In the genomic region with DNA sequence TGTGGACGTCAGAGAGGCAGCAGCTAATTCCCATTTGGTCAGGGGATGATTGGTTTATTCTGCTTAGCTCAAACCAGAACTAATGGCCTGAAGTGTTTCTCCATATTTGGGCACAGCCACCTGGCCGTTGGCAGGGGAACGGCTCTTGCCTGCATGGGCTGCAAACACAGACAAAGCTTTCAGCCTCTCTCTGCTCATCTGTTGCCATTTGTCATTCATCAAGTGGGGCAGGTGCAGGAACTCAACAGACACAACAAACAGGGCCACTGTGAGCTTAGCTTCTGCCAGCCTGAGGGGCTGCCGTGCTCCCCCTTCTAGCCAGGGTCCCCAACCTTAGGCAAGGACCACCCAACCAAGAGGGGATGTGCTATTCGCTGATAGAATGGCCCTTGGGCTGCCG, we compare ENCODE assay signal across 10 mouse cellular contexts. TPM values are rescaled to one million over a fixed set of nuclear protein-coding genes. Genes with fewer than 3 reads are reported as not detected.
DNase-seq lines count a peak whose midpoint lies in the region; ATAC-seq lines count a peak whose summit lies in the region.
"Had no signal": no experiment of that assay in that cellular context is flagged by ENCODE, and none has a peak within 500 bp of the region (broad histone marks: within the 10 kb centered on the region; RNA-seq: fewer than 3 reads in every experiment).

No protein-coding gene starts in this region.

- no peak overlapping the region for H3K4me3 ChIP-seq in hindbrain, embryonic 13.5 days
- H3K4me3 ChIP-seq in midbrain, embryonic 16.5 days (ENCODE audit: low read depth, low read length): no peak overlapping the region
- H3K4me3 ChIP-seq: heart, adult 2 months had no signal

- H3K36me3 ChIP-seq in hindbrain, embryonic 13.5 days: no peaks in the 10 kb centered on the region
- H3K36me3 ChIP-seq in midbrain, embryonic 16.5 days (ENCODE audit: control insufficient read depth, insufficient read depth, low read length): no peaks in the 10 kb centered on the region

- H3K27ac ChIP-seq in hindbrain, embryonic 13.5 days: peak overlapping the region; percentile 69
- peak overlapping the region; percentile 59 for H3K27ac ChIP-seq in midbrain, embryonic 16.5 days (ENCODE audit: low read length)
- H3K27ac ChIP-seq: heart, adult 2 months had no signal

- H3K27me3 ChIP-seq in hindbrain, embryonic 13.5 days: no peaks in the 10 kb centered on the region
- no peaks in the 10 kb centered on the region for H3K27me3 ChIP-seq in midbrain, embryonic 16.5 days (ENCODE audit: control insufficient read depth, insufficient read depth, low read depth, low read length)

- no peak overlapping the region for H3K4me2 ChIP-seq in hindbrain, embryonic 13.5 days
- H3K4me2 ChIP-seq in midbrain, embryonic 16.5 days (ENCODE audit: low read length): no peak overlapping the region

- intact Hi-C loops in gastrocnemius, postnatal 14 days (cut with DNase I; ENCODE audit: low total_unique reads): no loop called here

- ATAC-seq in hindbrain, embryonic 13.5 days (ENCODE audit: low FRiP score): peak; percentile 73; the same call in 1 of the 2 replicates
- peak; percentile 69 for ATAC-seq in midbrain, embryonic 16.5 days
- ATAC-seq in erythroid progenitor cell, adult 5-6 weeks (replicated peaks; ENCODE audit: low FRiP score, poor library complexity, severe bottlenecking): no peak

- WGBS in hindbrain, embryonic 13.5 days: 38% methylated on average over 6 of the region's 6 CpGs
- WGBS in midbrain, embryonic 16.5 days: 34% methylated on average over 6 of the region's 6 CpGs

- peak; percentile 42 for DNase-seq in gastrocnemius, postnatal 14 days
- no peak for DNase-seq in gastrocnemius, postnatal 4 days (ENCODE audit: low spot score in 2 of 2)
- peak; percentile 20 for DNase-seq in cerebellum, adult 9-10 months
- no peak for DNase-seq in urinary bladder, postnatal 10 days (ENCODE audit: low spot score)
- no peak for DNase-seq in spleen, postnatal 4 days (ENCODE audit: low spot score in 2 of 2)
- DNase-seq: heart, adult 2 months had no signal

- no peaks in the 10 kb centered on the region for H3K9me3 ChIP-seq in hindbrain, embryonic 13.5 days
- no peaks in the 10 kb centered on the region for H3K9me3 ChIP-seq in midbrain, embryonic 16.5 days (replicated peaks; ENCODE audit: control insufficient read depth, low read length, poor library complexity, severe bottlenecking)

- no peak overlapping the region for H3K9ac ChIP-seq in hindbrain, embryonic 13.5 days
- H3K9ac ChIP-seq in midbrain, embryonic 16.5 days (ENCODE audit: low read depth, low read length): no peak overlapping the region

- peaks cover 12% of the 10 kb centered on the region for H3K4me1 ChIP-seq in hindbrain, embryonic 13.5 days (replicated peaks)
- H3K4me1 ChIP-seq in midbrain, embryonic 16.5 days (ENCODE audit: control insufficient read depth, insufficient read depth, low read length): 0 out of 2 replicates have a peak, but pooled peaks cover 2% of the 10 kb centered on the region

RNA-seq across cellular contexts. Expression of a gene that starts 10.9 kb away (rescaled TPM):
- not detected for total RNA-seq in gastrocnemius, postnatal 14 days (2021)
- total RNA-seq in gastrocnemius, postnatal 4 days (2021): under 1 TPM; 0.44 to 0.64 TPM
- 0.71 and 1.1 TPM in 2 replicates for polyA plus RNA-seq in hindbrain, embryonic 13.5 days (2015; fragmentation: Nextera tagmentation; extraction: Ambion mirVana)
- 0.90 and 0.91 TPM in 2 replicates for polyA plus RNA-seq in midbrain, embryonic 16.5 days (2015; fragmentation: Nextera tagmentation; extraction: Ambion mirVana)
- total RNA-seq in erythroid progenitor cell, adult 5-6 weeks (2015; ENCODE audit: low replicate concordance): not detected in 2 replicates
- not detected in 2 replicates for total RNA-seq in erythroid progenitor cell, adult 5-6 weeks (2017; ENCODE audit: low replicate concordance)
- total RNA-seq: left cerebral cortex, postnatal 36 days had no signal

RNA-seq across cellular contexts. Expression of a gene that starts 17.3 kb away (rescaled TPM):
- total RNA-seq in gastrocnemius, postnatal 14 days (2021): under 1 TPM; 0.31 to 0.43 TPM
- 1 to 10 TPM; 1.6 to 1.9 TPM for total RNA-seq in gastrocnemius, postnatal 4 days (2021)
- not detected in 2 replicates for polyA plus RNA-seq in hindbrain, embryonic 13.5 days (2015; fragmentation: Nextera tagmentation; extraction: Ambion mirVana)
- polyA plus RNA-seq in midbrain, embryonic 16.5 days (2015; fragmentation: Nextera tagmentation; extraction: Ambion mirVana): not detected in 2 replicates
- total RNA-seq in erythroid progenitor cell, adult 5-6 weeks (2015; ENCODE audit: low replicate concordance): not detected in 2 replicates
- not detected in 2 replicates for total RNA-seq in erythroid progenitor cell, adult 5-6 weeks (2017; ENCODE audit: low replicate concordance)
- total RNA-seq: heart, adult 2 months; left cerebral cortex, postnatal 36 days had no signal
- polyA plus RNA-seq: heart, adult 2 months had no signal

RNA-seq across cellular contexts. Expression of a gene that starts 60.0 kb away (rescaled TPM):
- total RNA-seq in gastrocnemius, postnatal 14 days (2021): under 1 TPM; 0.13 to 0.25 TPM
- total RNA-seq in gastrocnemius, postnatal 4 days (2021): 1 to 10 TPM; 1.7 to 2.0 TPM
- 1.4 and 1.5 TPM in 2 replicates for polyA plus RNA-seq in hindbrain, embryonic 13.5 days (2015; fragmentation: Nextera tagmentation; extraction: Ambion mirVana)
- polyA plus RNA-seq in midbrain, embryonic 16.5 days (2015; fragmentation: Nextera tagmentation; extraction: Ambion mirVana): 1.0 and 1.4 TPM in 2 replicates
- total RNA-seq in erythroid progenitor cell, adult 5-6 weeks (2015; ENCODE audit: low replicate concordance): not detected in 2 replicates
- total RNA-seq in erythroid progenitor cell, adult 5-6 weeks (2017; ENCODE audit: low replicate concordance): not detected in 2 replicates
- total RNA-seq: heart, adult 2 months had no signal
- polyA plus RNA-seq: heart, adult 2 months had no signal

Comparison
In these comparisons a context has a peak if more than half of its experiments do, and no peak if none do; other contexts are left out.
1. DNase-seq: peak in gastrocnemius, postnatal 14 days (single experiment) and cerebellum, adult 9-10 months (single experiment); none in gastrocnemius, postnatal 4 days (0 of 2), urinary bladder, postnatal 10 days (single experiment) and spleen, postnatal 4 days (0 of 2).